Mouse (Mus musculus) liver, adult 2 months (tissue): ENCODE data around the gene Rprd1b.

ENCODE experiments used
- CTCF ChIP-seq: fragments of 200-500 bp; IDR thresholded peaks from 2 replicates; pipeline ENCODE4 v1.5.1; 2011; ENCODE audit warnings: low read depth, low read length, control low read depth
- POLR2A ChIP-seq: fragments of 200-500 bp; IDR thresholded peaks from 2 replicates; pipeline ENCODE4 v1.6.1; 2011; ENCODE audit warnings: low read length, control low read depth; ENCODE audit not compliant: insufficient read depth; ENCODE audit errors: extremely low read depth

DNA sequence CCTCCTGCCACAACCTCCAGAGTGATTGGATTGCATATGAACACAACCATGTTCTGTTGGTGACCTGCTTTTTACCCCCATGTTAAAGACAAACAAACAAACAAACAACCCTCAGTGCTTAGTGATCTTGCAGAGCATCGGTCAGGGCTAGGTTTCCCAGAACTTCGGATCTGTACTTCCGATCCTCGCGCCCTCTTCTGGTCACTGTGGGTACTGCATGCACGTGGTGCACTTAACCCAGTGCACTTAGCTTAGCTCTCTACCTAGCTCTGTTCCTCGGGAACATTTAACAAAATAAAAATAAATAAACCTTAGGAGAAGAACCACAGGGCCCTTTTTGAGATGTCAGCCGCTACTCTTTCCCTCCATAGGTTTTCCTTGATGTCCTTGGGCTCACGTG lies 152.5 kb downstream of the Rprd1b start:
- TF ChIP-seq POLR2A (no peak), CTCF (peak; percentile 86)
